Mouse (Mus musculus) kidney, postnatal 0 days (tissue): ENCODE results near the gene Itgb2. TPM values are rescaled to one million over a fixed set of nuclear protein-coding genes. Genes with fewer than 3 reads are reported as not detected.

Source experiments
- ATAC-seq: fragments of 200-750 bp; cut with Nextera tagmentation; replicated peaks from 2 replicates; pipeline ENCODE4 v1.8.0; 2017; ENCODE audit warnings: low read depth, moderate number of reproducible peaks, moderate TSS enrichment, moderate library complexity; ENCODE audit not compliant: low FRiP score
- DNase-seq: peaks from one replicate; pipeline ENCODE4 v3.0.0-alpha.2; 2016; ENCODE audit warnings: low spot score
- H3K27ac ChIP-seq: fragments of 300-500 bp; sonication (generic); 2 replicates; pipeline ENCODE4 v1.5.1; 2014; ENCODE audit warnings: mild to moderate bottlenecking
- H3K27me3 ChIP-seq: fragments of 300-500 bp; sonication (generic); 2 replicates; pipeline ENCODE4 v1.6.1; 2014; ENCODE audit warnings: low read length, mixed read lengths; ENCODE audit not compliant: insufficient read depth
- H3K36me3 ChIP-seq: fragments of 300-500 bp; sonication (generic); 2 replicates; pipeline ENCODE4 v1.6.1; 2014; ENCODE audit warnings: low read length, mixed read lengths; ENCODE audit not compliant: insufficient read depth
- H3K4me1 ChIP-seq: fragments of 300-500 bp; sonication (generic); replicated peaks from 2 replicates; pipeline ENCODE4 v1.6.1; 2014; ENCODE audit warnings: antibody characterized with exemption, low read length, mixed read lengths; ENCODE audit not compliant: insufficient read depth
- H3K4me2 ChIP-seq: fragments of 300-500 bp; sonication (generic); 2 replicates; pipeline ENCODE4 v1.6.1; 2014; ENCODE audit warnings: mild to moderate bottlenecking, low read length, moderate library complexity, mixed read lengths
- H3K4me3 ChIP-seq: fragments of 300-500 bp; sonication (generic); replicated peaks from 2 replicates; pipeline ENCODE4 v1.5.1; 2014; ENCODE audit warnings: low read depth, low read length
- H3K9ac ChIP-seq: fragments of 300-500 bp; sonication (generic); 2 replicates; pipeline ENCODE4 v1.6.1; 2014; ENCODE audit warnings: low read depth, low read length
- H3K9me3 ChIP-seq: fragments of 300-500 bp; sonication (generic); replicated peaks from 2 replicates; pipeline ENCODE4 v1.6.1; 2016; ENCODE audit warnings: low read length, inconsistent platforms, mixed read lengths
- CTCF ChIP-seq: IDR thresholded peaks from 2 replicates; pipeline ENCODE4 v1.5.1; 2016; ENCODE audit warnings: antibody characterized with exemption, low read depth, mild to moderate bottlenecking, moderate library complexity
- WGBS: fragments of 180-500 bp; shearing (Covaris S2); extraction: QIAGEN DNeasy Blood & Tissue Kit; methylation state at CpG from one replicate; pipeline ENCODE4 v1.1.7; 2014; 5-methylcytosine and 5-hydroxymethylcytosine counted together
- polyA plus RNA-seq: library from polyadenylated mRNA; unstranded; fragments of >200 nt; fragmentation: Nextera tagmentation; extraction: Ambion mirVana; gene quantifications from 2 replicates; pipeline ENCODE4 v1.2.1, GENCODE M21; 2015

Itgb2 gene
- polyA plus RNA-seq, 1 experiment from 2014 or later: 1.4 TPM

- no peak for ATAC-seq
- no peak overlapping the region for H3K9ac ChIP-seq
These were observed 39.4 kb downstream of the Itgb2 start for GRCm38 (mm10) chr10:77569481-77569880.

GRCm38 (mm10) chr10:77569973-77570658 lies 40.1 kb downstream of the Itgb2 start:
- no peak overlapping the region for H3K4me2 ChIP-seq
- no peaks in the 10 kb centered on the region for H3K36me3 ChIP-seq
- ATAC-seq (peak; percentile 77), DNase-seq (no peak)
- WGBS: 48% methylated on average over 6 of the region's 6 CpGs
- no peak for TF ChIP-seq CTCF
- no peaks in the 10 kb centered on the region for H3K9me3 ChIP-seq
- no peak overlapping the region for H3K4me3 ChIP-seq
- no peak overlapping the region for H3K9ac ChIP-seq
- H3K4me1 ChIP-seq: no peaks in the 10 kb centered on the region
- no peaks in the 10 kb centered on the region for H3K27me3 ChIP-seq
- no peak overlapping the region for H3K27ac ChIP-seq

More at GRCm38 (mm10) chr10:77569481-77569880, 39.4 kb downstream of the Itgb2 start:
- TF ChIP-seq CTCF: no peak
- Histone ChIP-seq H3K27me3 (no peaks in the 10 kb centered on the region), H3K4me2 (no peak overlapping the region), H3K36me3 (no peaks in the 10 kb centered on the region), H3K4me3 (no peak overlapping the region), H3K4me1 (no peaks in the 10 kb centered on the region), H3K9me3 (no peaks in the 10 kb centered on the region), H3K27ac (peak overlapping the region; percentile 31; the same call in 1 of the 2 replicates)
- WGBS: 46% methylated on average over 7 of the region's 7 CpGs
- no peak for DNase-seq

GRCm38 (mm10) chr10:77572225-77572624 lies 42.2 kb downstream of the Itgb2 start:
- Histone ChIP-seq H3K9me3 (no peaks in the 10 kb centered on the region), H3K27ac (no peak overlapping the region), H3K4me2 (no peak overlapping the region), H3K9ac (no peak overlapping the region), H3K36me3 (no peaks in the 10 kb centered on the region), H3K4me3 (no peak overlapping the region), H3K27me3 (no peaks in the 10 kb centered on the region), H3K4me1 (no peaks in the 10 kb centered on the region)
- WGBS: 15% methylated on average over 3 of the region's 3 CpGs
- peak; percentile 41 for DNase-seq
- TF ChIP-seq CTCF: peak; percentile 68
- ATAC-seq: no peak

- Histone ChIP-seq H3K9ac (no peak overlapping the region), H3K27me3 (no peaks in the 10 kb centered on the region), H3K27ac (no peak overlapping the region), H3K9me3 (no peaks in the 10 kb centered on the region), H3K4me2 (no peak overlapping the region), H3K36me3 (no peaks in the 10 kb centered on the region), H3K4me1 (no peaks in the 10 kb centered on the region), H3K4me3 (no peak overlapping the region)
- ATAC-seq: no peak
- 33% methylated on average over 1 of the region's 1 CpGs for WGBS
- no peak for TF ChIP-seq CTCF
- no peak for DNase-seq
These were observed 43.1 kb downstream of the Itgb2 start for GRCm38 (mm10) chr10:77573162-77573561.

GRCm38 (mm10) chr10:77580027-77580920 lies 50.2 kb downstream of the Itgb2 start:
- H3K9ac ChIP-seq: no peak overlapping the region
- TF ChIP-seq CTCF: no peak
- H3K9me3 ChIP-seq: no peaks in the 10 kb centered on the region
- ATAC-seq: no peak
- no peak for DNase-seq
- H3K36me3 ChIP-seq: no peaks in the 10 kb centered on the region
- no peaks in the 10 kb centered on the region for H3K27me3 ChIP-seq
- H3K4me1 ChIP-seq: peaks cover 21% of the 10 kb centered on the region; the same call in 1 of the 2 replicates
- no peak overlapping the region for H3K27ac ChIP-seq
- 61% methylated on average over 10 of the region's 10 CpGs for WGBS
- no peak overlapping the region for H3K4me2 ChIP-seq
- H3K4me3 ChIP-seq: no peak overlapping the region

GRCm38 (mm10) chr10:77581023-77581407 lies 51.0 kb downstream of the Itgb2 start:
- peak overlapping the region; percentile 85 for H3K4me2 ChIP-seq
- DNase-seq: no peak
- peak overlapping the region; percentile 38; the same call in 1 of the 2 replicates for H3K27ac ChIP-seq
- H3K36me3 ChIP-seq: 0 out of 2 replicates have a peak, but pooled peaks cover 4% of the 10 kb centered on the region
- peak overlapping the region; percentile 41; the same call in 1 of the 2 replicates for H3K9ac ChIP-seq
- H3K27me3 ChIP-seq: no peaks in the 10 kb centered on the region
- 8% methylated on average over 8 of the region's 8 CpGs for WGBS
- peaks cover 21% of the 10 kb centered on the region; the same call in 1 of the 2 replicates for H3K4me1 ChIP-seq
- no peak for TF ChIP-seq CTCF
- peak overlapping the region; percentile 75 for H3K4me3 ChIP-seq
- no peak for ATAC-seq
- no peaks in the 10 kb centered on the region for H3K9me3 ChIP-seq
